Mouse (Mus musculus) telencephalon, adult 2 months (tissue): ENCODE results near the gene Foxr2.

ENCODE experiments used
- DNase-seq: peaks from one replicate; pipeline ENCODE4 v3.0.0-alpha.2; 2011; ENCODE audit warnings: low read depth, low spot score

The Foxr2 gene

DNA sequence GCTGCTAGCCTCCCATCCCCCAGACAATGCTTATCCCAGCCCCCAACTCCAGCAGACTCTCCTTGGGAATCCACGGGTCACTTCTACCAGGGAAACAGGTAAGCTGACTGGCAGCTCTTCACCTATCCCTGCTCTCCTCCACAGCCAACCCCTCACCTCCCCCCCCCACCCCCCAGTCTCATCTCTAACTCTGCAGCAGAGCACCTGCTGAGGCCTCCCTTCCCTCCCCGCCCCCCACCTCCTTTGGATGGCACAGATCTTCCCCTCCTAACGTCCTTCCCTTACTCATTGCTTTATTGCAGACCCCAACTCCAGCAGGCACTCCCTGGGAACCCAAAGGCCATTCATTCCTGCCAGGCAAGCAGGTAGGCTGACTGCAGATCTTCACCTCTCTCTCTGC lies at the start of gene Foxr2:
Gene Foxr2 (plus strand): TSS at position 301 of the 400 bp plus-strand sequence.
- no peak for DNase-seq

DNA sequence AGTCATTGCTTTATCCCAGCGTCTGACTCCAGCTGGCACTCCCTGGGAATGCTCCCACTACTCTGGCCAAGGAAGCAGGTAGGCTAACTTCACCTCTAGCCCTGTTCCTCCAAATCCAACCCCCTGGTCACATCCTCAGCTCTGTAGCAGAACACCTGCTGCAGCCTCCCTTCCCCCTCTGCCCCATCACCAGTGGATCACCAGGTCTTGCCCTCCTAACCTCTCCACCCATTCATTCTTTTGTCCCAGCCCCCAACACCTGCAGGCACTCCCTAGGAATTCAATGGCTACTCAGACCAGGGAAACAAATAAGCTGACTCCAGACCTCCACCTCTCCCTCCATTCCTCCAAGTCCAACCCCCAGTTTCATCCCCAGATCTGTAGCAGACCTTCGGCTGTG lies 427 bp downstream of the Foxr2 start:
- no peak for DNase-seq

DNA sequence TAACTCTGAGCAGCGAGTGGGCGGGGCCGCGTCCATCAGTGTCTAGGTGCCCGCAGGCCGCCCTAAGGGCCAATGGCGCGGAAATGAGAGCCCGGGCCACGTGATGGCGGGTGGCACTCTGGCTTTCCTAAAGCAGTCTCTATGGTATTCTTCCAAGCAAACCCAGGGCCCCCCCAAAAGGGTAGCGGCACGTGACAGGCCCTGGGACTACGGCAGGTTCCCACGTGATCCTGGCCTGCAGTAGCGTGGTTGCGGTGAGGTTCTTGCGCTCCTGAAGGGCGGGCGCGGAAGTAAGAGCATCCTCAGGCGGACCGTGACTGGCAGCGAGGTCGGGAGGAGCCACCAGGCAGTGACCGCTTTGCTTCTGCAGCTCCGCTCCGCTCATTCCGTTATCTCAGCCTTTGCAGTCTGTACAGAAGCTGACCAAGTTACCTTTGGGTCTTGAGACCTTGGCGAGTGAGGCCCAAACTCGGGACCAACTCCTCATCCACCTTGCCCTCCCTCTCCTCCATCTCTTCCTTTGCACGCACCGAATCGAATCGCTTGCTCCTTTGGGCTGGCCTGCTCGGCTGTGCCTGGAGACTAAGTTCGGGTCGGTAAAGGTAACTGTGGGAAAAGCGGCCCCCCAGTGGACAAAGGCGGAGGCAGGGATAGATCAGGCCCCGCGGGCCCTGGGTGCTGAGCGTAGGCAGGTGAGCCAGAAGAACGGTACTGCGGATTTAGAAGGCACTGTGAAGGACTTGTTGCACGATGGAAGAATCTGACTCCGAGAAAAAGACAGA lies 21.3 kb downstream of the Foxr2 start, which contains the start of gene Rragb:
Gene Rragb (plus strand): TSS at position 248 of the 782 bp plus-strand sequence.
- DNase-seq: peak; percentile 81

DNA sequence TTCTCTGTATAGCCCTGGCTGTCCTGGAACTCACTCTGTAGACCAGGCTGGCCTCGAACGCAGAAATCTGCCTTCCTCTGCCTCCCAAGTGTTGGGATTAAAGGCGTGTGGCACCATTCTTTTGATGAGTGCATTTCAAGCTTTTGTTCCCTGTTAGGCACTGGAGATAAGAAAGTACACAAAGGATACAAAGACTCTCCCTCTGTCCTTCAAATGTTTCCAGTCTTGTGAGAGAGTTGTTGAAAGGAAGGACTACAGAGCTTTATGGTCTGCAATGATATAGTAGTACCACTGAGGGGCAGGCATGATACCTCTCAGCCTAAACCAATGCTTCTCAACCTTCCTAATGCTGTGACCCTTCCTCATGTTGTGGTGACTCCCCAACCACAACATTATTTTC lies 24.1 kb downstream of the Foxr2 start:
- DNase-seq: no peak

DNA sequence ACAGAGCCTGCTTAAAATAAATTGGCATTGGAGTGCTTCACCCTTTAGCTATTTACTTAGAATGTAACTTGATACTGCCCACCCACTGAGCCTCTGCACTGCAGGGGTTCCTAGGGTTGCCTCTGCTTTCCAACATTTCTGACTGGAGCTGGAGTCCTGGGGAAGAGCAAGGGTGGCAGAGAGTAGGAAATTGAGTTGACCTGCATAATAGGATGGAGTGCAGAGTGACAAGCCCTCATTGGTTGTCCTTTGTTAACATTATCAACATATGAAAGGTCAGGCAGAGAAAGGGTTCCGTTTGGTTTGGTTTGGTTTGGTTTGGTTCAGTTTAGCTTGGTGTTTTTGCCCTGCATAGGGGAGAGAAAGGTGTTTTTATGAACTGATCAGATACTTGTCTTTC lies 33.2 kb downstream of the Foxr2 start:
- DNase-seq: no peak

DNA sequence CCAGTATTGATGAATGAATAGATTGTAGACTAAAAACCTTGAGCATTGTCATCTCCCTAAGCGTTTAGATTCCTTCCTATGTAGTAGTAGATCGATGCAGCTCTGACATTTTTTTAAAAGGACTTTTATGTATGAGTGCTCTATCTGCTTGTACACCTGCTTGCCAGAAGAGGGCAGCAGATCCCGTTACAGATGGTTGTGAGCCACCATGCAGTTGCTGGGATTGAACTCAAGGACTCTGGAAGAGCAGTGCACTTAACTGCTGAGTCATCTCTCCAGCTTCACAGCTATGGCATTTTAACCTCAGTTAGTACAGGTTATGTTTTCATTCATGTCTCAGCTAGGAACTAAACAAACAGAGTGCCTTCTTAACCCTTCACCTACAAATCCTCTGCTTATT lies 36.7 kb downstream of the Foxr2 start:
- no peak for DNase-seq

DNA sequence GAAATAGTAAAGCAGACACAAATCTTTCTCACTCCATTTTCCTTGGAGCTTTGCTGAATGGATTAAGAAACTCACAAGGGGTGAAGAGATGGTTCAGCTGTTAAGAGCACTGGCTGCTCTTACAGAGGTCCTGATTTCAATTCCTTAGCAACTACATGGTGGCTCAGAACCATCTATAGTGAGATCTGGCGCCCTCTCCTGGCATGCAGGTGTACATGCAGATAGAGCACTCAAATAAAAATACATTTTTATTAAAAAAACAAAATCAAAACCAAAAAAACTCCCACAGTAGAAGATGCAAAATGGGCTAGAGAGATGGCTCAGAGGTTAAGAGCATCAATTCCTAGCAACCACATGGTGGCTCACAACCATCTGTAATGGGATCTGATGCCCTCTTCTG lies 56.2 kb downstream of the Foxr2 start:
- DNase-seq: no peak

DNA sequence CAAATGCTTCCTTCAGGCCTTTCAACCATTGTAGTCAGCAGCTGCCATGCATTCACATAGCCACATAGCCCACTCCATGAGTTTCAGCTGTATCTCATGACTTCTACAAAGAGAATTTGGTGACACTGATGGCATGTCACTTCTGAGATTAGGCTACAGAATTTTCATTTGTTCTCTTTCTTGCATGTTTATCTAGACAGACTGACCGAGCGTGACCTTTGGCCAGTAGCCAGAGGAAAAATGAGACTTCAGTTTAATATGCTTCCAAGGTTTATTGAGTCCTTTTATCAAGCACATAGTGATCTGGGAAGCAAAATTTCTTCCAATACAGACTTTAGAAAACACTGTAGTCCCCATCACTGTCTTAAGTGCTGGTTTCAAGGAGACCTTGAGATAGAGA lies 63.6 kb downstream of the Foxr2 start:
- no peak for DNase-seq
